Mouse (Mus musculus) cerebellum, adult (tissue): ENCODE measurements around the gene Srp72.
"Not testable (repeated sequence)": the region's sequence is repeated elsewhere in the genome, so short reads cannot be mapped to it uniquely, and the experiment has no call there.

ENCODE experiments used
- ATAC-seq: cut with Nextera tagmentation; 2 replicates; pipeline ENCODE4 v1.9.2; 2017; ENCODE audit warnings: mild to moderate bottlenecking, moderate library complexity, mixed read lengths; ENCODE audit not compliant: insufficient number of reproducible peaks, low FRiP score, low TSS enrichment

Srp72 gene

GRCm38 (mm10) chr5:76959587-76959986 lies 14.9 kb upstream of the Srp72 start:
- ATAC-seq: no peak

GRCm38 (mm10) chr5:76962545-76962944 lies 11.9 kb upstream of the Srp72 start:
- ATAC-seq: no peak

- no peak for ATAC-seq
Observed at GRCm38 (mm10) chr5:76964651-76965050, 9.8 kb upstream of the Srp72 start.

GRCm38 (mm10) chr5:76969250-76969649 lies 5.2 kb upstream of the Srp72 start:
- ATAC-seq: no peak

GRCm38 (mm10) chr5:76971115-76971514 lies 3.4 kb upstream of the Srp72 start:
- ATAC-seq: not testable (repeated sequence)

GRCm38 (mm10) chr5:76973488-76973887 lies 995 bp upstream of the Srp72 start:
- no peak for ATAC-seq

- ATAC-seq: no peak; the same call in 1 of the 2 replicates
Observed at GRCm38 (mm10) chr5:76974207-76974553, 303 bp upstream of the Srp72 start.

- no peak for ATAC-seq
Observed at GRCm38 (mm10) chr5:76975736-76976135, 1.3 kb downstream of the Srp72 start.

GRCm38 (mm10) chr5:76984015-76984414 lies 9.5 kb downstream of the Srp72 start:
- no peak for ATAC-seq

- ATAC-seq: no peak
Observed at GRCm38 (mm10) chr5:76990789-76991188, 16.3 kb downstream of the Srp72 start.

- ATAC-seq: no peak
Observed at GRCm38 (mm10) chr5:76993174-76993814, 18.8 kb downstream of the Srp72 start.

GRCm38 (mm10) chr5:76998416-76998815 lies 23.9 kb downstream of the Srp72 start:
- peak; percentile 52; the same call in 1 of the 2 replicates for ATAC-seq

- ATAC-seq: no peak
Observed at GRCm38 (mm10) chr5:77001192-77001591, 26.7 kb downstream of the Srp72 start.

- no peak for ATAC-seq
Observed at GRCm38 (mm10) chr5:77004051-77004821, 29.8 kb downstream of the Srp72 start, which contains the start of gene Arl9. TSS of gene Arl9 (plus strand) at chr5:77004055.

GRCm38 (mm10) chr5:77010352-77010751 lies 35.9 kb downstream of the Srp72 start:
- no peak for ATAC-seq

- no peak for ATAC-seq
Observed at GRCm38 (mm10) chr5:77011082-77011481, 36.6 kb downstream of the Srp72 start.

GRCm38 (mm10) chr5:77013171-77013570 lies 38.7 kb downstream of the Srp72 start:
- ATAC-seq: no peak

- ATAC-seq: peak; percentile 78
Observed at GRCm38 (mm10) chr5:77015544-77016482, 41.3 kb downstream of the Srp72 start, which contains the start of gene Thegl. TSS of gene Thegl (plus strand) at chr5:77016023.

GRCm38 (mm10) chr5:77028034-77028433 lies 53.6 kb downstream of the Srp72 start:
- no peak for ATAC-seq

- 0 out of 2 replicates have a peak, but pooled peaks have one; percentile 26 for ATAC-seq
Observed at GRCm38 (mm10) chr5:77029735-77030134, 55.3 kb downstream of the Srp72 start.

- ATAC-seq: not testable (repeated sequence)
Observed at GRCm38 (mm10) chr5:77035101-77035500, 60.6 kb downstream of the Srp72 start.
